Mouse (Mus musculus) 3T3-L1 (cell line): ENCODE measurements around the gene Pidd1.
A peak's percentile ranks its signal among the peaks of the same experiment; 100 is the strongest.

Experiments used
- DNase-seq: peaks from one replicate; pipeline ENCODE4 v3.0.0-alpha.2; 2015; ENCODE audit warnings: low read depth, low spot score

Pidd1 gene

DNA sequence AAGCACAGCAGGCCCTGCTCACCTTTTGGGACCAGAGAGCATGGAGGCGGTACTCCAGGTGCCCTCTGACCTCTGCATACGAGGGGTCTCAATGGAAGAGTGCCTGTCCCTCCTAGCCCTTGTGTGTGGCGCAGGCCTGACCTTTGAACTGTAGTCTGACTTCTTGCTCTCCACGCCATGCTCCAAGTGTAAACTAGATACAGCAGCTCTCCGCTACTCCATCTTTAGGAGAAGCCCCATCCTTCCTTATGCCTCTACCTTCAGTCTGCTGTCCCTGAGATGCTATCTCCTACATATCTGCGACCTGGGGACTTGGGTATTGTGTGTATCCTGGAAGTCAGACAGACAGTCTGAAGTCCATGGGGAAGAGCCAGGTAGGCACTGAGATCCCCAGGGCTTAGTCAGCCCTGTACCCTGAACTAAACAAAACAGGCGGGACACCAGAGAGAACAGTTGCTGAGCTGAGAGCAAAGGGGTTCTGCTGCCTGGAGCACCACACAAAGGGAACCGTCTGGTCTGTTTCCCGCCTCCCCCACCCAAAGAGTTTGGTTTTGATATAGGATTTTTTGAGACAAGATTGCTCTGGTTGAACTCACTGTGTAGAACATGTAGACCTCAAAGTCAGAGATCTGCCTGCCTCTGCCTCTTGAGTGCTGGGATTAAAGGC lies 7.8 kb downstream of the Pidd1 start:
- no peak for DNase-seq

DNA sequence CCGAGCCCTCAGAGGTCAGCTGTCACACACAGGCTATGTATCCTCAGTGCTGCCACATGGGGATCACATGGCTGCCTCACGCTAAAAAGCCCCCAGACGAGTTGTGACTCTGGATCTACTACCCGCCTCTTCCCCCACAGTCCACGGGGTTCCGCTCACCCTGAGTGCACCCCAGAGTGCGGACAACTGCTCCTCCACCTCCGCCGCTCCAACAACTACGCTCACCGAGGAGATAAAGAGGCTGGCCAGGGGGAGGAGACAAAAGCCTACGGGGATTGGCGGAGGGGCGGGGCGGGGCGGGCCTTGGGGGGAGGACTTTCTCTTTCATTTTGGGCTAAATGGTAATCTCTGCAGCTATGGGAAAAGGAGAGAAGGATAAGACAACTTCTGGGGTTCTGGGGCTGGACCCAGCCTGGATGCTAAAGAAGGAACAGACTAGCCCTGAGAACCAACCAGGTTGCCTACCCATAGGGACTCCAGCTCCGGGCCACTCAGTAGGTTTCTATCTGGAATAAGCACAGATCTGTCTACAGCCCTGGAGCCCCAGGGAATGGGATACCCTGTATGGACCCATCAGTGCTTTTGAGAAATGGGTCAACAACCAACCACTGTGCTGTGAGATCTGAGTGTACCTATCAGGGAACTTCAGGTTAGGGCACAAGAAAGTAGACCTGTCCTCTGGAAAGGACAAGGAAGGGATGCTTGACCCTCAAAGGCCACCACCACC lies 8.5 kb downstream of the Pidd1 start:
- DNase-seq: peak; percentile 68

DNA sequence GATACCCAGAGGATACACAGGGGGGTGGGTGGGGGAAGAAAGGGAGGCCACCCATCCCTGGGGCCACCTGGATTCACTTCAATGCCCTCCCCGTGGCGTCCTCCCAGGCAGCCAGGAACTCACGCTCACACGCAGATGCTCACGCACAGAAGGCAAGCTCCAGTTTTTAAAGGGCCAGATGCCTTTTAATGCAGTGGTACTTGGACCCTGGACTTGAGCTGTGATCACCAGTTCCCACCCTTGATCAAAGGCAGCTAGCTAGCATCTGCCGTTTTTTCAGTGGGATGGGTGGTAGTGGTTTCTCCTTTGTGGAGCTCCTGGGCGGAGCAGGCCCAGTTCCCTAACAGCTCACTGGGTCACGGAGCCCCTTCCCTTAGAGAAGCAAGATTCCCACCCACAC lies 9.4 kb downstream of the Pidd1 start:
- no peak for DNase-seq

DNA sequence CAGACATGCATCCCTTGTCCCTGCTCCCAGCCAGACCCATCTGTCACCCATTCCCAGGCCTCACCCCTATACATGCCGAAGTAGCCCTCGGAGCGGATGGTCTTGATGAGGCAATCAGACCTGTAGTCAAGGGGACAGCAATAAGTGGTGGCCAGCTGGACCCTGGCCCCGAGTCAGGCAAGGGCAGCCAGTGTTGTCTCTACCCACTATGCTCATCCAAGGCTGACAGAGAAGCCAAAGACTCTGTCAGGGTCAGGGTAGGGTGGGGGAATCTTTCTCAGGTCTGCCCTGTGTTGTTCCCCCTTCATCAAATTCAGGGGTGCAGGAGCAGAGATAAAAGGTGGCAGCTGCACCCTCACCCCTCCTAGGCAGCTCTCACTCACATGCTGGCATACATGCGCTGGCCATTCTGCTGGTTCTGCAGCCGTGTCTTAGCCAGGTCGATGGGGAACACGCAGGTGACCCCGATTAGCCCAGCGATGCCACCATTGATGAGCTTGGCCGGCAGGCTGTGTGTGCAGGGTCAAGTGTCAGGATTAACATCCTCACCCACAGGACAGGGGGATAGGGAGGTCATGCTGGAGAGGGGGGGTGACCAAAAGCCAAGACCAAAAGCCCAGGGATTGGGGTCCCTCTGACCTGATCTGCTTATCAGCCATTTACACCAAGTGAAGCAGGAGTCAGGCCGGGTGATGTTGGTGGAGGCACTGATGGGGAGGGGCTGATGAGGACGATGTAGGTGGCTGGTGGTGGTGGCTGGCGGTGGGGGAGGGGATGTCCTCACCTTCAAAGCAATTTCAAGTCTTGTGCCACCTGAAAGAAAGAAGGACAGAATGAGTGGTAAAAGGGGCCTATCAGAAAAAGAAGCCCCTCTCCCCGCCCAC lies 10.1 kb downstream of the Pidd1 start:
- DNase-seq: no peak

DNA sequence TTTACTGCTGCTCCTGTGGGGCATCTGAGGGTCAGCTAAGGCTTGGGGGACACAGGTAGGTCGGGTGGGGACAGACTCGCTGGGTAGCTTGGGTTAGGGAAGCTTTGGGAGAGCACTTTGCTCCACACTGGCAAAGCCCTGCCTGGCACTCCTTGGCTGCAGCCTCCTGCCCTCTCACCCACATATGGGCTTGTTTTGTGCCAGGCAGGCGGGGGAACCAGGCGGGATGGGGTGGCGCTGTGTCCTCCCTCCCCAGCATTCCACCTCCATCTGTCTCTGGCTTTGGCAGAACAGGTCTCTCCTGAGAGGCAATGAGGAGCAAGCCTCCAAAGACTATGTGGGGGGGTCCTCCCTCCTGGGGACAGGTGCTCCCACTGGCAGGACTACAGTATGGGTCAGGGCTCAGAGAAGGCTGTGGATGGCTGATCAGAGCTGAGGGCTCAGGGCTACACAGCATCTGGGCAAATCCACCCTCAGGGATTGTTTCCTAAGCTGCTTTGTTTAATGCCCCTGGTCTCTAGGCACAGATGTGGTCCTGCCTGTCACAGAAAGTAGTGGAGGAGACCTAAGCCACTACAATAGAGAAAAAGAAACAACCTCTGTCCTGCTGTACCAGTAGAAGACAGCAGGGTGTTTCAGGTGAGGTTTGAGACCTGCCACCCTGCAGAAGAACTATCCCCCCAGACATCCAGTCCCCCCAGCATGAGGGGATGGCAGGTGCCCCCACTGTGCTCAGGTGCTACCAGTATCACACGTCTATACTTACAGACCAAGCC lies 10.9 kb downstream of the Pidd1 start:
- no peak for DNase-seq

DNA sequence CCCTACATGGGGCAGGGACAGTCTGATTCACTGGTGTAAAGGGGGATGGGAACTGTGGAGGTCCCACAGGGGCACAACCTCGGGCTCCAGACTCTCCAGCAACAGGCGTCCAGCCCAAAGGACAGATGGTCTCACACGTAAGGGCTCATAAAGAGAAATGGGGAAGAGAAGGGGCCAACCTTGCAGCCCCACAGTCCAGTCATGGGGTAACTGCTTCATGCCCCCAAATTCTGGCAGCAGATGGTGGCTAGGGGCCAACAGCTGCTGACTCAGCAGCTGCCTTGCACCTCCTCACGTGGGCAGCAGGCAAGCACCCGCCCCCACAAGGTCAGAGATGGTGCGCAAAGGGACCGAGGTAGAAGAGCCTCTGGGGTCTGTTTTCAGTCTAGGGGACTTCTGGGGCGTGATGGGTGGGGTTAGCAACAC lies 11.6 kb downstream of the Pidd1 start:
- DNase-seq: no peak

DNA sequence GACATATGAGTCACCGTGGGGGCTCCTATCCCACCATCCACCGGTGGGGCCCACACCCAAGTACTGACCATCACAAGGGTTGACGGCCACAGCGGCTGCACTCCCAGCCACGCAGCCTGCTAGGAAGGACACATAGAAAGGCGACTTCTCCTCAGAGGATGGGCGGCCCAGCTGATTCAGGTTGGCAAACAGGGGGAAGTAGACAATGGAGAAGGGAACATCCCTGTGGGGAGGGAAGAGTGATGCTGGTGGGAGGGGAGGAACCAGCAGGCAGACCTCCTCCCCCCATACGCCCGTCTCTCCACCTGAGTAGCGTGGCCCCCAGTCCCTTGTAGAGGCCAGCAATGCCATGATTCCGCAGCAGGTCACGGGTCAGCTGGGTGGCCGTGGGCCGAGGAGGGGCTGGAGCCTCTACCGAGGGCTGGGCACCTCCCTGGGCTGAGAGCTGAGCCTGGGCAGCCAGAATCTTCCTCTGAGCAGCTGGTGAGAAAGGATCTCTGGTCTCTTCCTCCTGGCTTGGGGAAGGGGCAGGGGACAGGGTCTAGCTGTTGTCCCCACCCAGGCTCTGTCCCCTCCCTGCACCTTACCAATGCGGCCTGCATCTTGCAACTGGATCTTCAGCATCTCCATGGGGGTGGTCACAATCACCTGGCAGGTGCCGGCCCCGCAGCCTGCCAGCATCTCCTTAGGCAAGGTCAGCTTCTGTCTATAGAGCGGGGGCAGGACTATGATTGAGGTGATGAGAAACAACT lies 12.2 kb downstream of the Pidd1 start:
- no peak for DNase-seq

DNA sequence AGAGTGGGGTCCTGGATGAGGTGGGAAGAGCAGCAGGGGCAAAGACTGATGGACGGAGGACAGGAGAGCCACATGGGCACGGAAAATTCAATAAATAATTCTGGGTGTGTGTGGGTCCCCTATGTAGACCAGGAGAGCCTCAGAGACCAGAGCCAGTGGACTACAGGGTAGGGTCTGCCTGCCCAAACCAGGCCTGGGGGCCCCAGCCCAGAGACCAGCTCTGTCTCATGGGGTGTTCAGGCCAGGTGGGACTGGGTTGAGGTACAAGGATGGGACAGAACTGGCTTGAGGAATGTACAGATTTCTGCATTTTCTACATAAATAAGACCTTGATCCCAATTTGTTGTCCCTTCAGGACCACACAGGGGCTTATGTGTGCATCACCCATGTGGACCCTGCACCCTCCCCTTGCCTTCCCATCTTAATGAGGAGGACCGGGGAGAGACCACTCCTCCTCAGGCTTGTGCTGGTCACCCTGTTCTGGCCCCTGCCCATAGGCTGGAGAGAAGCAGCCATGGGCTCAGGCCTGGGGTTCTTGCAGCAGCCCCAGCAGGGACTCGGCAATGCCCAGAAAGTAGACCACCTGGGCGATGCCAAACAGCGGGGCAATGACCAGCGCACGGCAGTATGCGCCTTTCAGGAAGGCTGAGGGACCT lies 13.1 kb downstream of the Pidd1 start:
- DNase-seq: no peak

DNA sequence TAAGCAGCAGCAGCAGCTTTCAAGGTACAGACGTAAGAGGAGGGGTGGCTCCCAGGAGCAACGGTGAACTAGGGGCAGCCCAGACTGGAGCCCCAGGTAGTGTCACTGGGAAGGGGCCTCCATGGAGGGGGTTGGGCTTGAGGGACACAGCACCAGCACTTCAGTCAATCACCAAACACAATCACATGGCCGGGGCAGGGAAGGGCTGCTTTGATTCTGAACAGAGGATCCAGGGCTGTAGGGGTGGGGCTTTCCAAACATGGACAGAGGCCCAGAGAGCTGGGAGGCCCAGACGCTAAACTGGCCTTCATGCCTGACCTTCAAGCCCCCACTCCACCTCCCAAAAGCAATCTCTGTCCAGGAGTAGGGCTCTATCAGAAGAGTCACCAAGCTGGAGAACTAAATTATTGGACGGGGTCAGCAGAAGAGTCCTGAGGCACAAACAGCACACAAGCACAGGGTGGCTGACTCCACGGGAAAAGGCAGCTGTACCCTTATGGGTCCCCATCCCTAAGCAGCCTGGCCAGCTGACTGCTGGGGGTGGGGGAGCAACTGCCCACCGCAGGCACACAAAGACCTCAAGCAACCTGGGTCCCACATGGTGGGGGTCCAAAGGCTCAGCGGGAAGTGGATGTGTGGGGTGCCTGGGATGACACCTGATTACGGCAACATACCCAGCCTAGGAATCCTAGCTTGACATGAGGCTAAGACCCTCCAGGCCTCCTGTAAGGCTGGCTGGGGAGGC lies 13.8 kb downstream of the Pidd1 start:
- DNase-seq: no peak

DNA sequence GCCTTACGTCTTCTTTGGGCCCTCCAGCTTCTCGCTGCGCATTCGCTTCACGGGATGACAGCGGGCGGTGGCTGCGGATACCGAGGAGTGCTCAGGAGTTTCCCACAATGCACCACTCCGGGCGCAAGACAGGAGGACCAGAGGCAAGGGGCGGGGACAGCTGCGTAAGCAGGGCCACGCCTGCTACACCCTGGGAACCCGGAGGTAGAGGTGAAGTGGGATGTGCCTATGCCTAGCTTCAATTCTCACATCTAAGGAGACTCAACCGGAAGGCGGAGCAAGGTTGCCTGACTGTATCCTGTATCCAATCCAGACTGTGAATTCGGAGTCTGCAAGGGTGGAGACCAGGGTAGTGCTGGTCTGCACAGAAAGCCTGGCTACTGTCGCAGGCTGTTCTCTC lies 14.5 kb downstream of the Pidd1 start, which contains the start of gene Cend1:
Cend1 (minus strand) TSS at position 182 of the 400 bp plus-strand sequence.
- DNase-seq: no peak

DNA sequence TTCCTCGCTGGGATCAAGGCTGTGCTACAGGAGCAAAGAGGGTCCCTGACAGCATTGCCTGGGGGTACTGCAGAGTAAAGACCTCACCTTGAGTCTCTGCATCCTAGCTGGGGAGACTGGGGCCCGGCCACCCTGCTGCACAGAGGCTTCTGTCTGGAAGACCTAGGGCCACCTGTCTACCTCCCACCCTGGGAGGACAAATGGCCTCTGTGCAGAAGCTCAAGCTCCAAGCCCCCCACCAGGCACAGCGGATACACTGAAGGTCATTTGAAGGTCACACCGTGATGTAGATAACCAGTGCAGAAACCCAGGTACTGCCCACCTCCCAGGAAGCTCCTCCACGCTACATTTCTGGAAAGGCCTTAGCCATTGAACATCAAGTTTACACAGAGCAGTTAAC lies 15.1 kb downstream of the Pidd1 start:
- DNase-seq: no peak

DNA sequence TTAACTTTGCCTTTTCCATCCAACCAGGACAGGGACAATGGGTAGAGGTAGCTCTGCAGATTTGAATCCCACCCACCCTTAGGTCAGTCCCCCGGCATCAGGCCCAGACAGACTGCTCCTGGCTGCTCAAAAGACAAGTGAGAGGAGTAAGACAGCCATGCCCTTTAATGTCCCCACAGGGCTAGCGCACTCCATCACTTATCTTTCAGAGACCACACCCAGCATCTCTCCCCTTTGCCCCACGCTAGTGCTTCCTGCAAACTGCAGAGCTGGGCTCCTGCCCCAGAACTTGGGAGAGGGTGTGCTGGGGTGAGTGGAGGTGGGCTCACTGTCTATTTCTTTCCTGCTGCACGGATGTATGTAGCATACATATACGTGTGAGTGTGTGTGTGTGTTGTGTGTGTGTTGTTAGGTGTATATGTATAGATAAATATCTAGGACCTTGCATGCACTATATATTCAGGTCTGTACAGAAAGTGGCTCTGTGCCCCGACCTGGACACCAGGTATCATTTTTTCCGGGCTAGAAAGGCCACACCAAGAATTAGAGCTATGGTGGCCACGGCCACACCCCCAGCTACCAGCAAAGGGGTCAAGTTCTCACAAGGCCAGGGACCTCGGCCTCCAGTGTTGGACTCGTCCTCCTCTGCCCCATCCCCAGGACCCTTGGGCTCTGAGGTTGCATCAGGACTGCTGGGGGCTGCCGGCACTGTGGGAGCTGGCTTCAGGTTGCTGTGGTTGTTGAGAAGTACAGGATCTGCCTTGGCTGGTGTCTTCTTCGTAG lies 16.7 kb downstream of the Pidd1 start:
- DNase-seq: no peak

DNA sequence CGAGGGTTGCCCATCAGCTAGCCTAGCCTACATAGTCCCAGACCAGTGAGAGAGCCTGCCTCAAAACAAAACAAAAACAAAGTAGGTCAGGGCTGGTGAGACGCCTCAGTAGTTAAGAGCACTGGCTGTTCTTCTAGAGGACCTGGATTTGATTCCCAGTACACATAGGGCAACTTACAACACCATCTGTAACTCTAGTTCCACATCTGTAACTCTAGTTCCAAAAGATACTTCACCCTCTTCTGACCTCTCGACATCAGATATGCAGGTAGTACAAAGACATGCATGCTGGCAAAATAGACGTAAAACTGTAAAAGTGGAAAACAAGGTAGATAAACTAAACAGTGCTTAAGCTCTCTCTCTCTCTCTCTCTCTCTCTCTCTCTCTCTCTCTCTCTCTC lies 20.0 kb downstream of the Pidd1 start:
- no peak for DNase-seq

DNA sequence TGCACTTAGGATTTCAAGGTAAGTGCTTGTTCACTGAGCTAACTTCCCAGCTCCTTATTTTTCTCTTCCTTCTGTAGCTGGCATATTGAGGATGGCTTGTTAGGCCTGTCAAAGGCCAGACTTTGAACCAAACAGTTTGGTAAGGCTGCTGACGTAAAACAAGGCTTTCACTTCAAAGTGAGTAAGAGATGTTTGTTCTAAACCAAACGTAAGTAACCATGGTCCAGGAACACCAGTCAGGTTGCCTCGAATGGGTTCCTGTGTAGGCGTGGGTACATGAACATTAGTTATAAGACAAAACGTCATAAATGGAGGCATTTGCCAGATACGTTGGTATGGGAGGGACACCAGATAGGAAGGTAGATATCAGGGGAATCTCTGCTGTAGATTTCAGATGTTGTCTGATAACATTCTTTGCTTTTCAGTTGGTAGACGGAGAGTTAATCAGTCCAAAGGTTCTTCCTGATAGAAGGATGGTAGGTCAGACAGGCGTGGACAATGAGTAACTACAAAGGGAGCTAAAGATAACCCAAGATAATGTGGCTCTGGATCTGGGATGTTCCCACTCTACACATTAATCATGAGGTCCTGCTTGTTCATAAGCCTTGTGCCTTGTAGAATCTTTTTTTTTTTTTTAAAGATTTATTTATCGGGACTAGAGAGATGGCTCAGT lies 23.7 kb downstream of the Pidd1 start:
- DNase-seq: no peak

DNA sequence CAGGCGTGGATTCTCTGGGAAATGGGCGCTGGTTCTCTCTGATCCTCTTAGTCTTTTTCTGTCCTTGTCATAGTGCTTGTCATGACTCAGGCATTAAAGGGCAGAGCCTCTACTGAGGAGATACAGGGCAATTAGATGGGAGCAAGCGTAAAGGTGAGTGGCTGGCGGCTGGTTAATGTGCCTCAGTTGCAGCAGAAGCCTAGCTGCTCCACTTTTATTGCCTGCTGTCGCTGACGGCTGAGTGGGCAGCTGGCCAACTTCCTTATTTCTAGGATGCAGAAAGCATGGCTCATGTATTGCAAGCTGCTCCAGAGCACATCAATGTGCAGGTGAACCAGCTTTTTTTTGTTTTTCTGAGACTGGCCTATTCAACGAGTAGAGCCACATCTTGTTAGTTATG lies 24.9 kb downstream of the Pidd1 start:
- no peak for DNase-seq

DNA sequence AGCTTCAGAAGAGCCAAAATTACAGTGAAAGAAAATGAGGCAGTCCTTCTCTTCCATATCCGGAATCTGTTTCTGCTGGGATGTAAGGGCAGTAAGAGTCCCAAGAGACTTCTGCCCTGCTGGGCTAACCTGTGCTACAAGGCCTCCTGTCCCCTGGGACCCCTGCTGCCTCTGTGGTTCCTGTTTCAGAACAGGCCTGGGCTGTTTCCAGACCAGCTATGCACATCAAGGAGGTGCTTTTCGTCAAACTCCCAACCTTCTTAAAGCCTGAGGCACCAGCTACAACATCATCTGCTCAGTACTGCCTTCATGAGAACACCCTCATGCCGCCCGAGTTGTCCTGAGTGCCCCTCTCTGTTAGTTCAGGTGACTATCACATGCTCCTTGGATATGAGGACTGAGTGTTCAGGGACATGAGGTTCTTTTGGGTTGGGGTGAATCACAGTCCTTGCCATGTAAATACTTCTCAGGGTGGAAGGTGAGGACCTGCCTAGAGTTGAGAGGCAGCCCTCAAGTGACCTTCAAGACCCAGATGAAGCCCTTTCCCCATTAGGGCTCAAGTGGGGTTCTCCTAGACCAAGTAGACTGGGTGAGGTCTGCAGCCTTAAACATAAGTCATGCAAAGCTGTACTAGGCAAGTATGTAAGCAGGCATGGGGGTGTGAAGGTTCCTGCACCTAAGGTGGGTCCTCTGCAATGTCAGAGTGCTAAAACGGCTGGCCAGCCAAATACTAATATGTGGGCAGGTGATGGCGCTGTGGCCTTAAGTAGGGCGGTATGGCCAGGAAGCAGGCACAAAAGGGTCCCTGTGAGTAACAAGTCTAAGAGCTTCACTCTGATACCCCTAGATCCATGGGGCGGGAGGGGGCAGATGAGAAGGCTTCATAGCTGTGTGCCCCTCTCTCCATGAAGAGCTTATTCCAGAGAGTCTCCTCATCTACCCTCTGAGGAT lies 25.8 kb downstream of the Pidd1 start:
- no peak for DNase-seq
